Mouse (Mus musculus): ENCODE measurements around the gene Oat. TPM values are rescaled to one million over a fixed set of nuclear protein-coding genes. Genes with fewer than 3 reads are reported as not detected.

Oat gene
- total RNA-seq (2021) = 100 to 1,000 TPM; 153 to 156 TPM

DNA sequence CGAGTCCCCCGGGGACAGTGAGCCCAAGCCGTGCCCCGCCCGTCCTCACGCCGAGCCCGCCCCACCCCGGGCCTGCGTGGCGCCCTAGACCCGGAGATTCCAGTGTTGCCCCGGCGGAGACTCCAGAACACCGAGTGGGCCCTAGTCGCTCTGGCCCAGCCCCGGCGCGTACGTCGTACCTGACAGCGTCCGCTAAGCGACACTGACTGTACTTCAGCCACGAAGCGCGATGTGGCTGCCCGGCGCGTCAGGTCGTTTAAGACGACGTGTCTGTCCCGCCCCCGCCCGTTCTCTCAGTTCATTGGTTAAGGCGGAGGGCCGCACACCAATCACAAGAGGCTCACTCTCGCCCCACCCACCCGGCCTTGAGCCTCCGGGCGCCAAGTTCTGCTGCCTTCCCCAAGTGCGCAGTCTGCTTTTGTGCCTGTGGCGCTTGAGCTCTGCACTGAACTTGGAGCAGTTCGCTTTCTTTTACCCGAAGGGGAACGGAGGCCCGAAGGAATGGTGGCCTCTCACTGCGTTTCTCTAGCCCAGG, at the start of gene Oat:
Gene Oat (minus strand): TSS at position 283 of the 535 bp plus-strand sequence.
- peak; percentile 96 for DNase-seq

DNA sequence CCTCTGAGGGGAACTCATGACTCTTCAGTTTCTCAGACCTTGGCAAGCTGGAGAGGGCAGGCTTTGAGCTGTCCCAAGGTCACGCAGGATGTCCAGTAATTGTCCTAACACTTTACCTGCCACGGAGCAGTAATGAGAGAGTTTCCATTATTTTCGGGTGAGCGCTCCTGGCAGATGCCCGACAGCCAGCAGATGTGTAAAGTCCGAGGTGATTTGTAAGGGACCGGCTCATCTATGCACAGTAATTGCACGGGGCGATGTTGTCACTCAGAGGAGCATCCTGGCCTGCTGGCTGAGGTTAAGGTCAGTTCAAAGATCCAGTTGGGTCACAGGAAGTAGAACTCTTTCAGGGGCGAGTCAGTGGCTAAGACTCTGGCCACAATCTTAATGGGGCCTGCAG, 48.0 kb upstream of the Oat start:
- no peak for DNase-seq

DNA sequence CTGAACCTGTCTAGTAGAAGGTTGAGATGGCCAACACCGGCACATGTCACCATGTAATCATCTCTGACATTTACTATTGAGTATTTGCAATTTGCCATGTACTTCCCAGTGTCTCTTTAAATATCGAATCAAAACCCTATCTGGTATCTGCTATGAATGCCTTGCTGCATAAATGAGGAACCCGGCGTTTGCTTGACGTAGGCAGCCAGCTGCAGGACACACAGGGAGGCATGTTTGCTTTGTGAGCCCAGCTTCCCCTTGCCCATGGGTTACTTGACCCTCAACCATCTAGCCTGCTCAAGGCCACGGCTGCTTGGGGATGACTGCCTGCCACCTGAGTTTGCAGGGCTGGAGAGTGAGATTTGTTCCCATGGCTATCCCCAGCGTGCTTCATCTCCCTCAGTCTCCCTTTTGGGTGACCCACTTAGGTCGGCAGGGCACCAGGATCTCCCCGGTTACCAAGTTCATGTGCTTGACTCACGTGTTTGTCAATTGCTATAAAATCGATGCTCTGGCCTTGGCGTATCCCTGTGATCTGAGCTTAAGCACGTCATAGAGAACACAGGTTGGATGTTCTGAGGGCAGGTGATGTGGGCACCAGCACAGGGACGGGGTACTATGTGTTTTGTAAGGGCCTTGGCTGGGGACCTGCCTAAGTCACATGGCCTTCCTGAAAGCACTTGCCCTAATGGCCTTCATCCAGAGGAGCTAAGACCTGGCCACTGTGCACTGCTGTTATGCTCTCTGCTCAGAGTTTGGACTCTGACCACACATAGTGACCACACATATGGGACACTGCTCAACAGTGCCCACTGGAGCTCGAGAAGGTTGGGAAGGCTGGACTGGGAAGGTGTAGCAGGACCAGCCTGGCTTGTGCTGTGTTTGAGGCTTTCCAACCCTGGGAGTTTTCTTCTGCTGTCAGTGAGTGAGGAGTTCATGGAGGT, 44.0 kb upstream of the Oat start:
- DNase-seq = no peak

GRCm38 (mm10) chr7:132619549-132619948, 43.4 kb upstream of the Oat start:
- DNase-seq = no peak

- no peak for DNase-seq
Measured at GRCm38 (mm10) chr7:132617021-132617564, 40.9 kb upstream of the Oat start.

DNA sequence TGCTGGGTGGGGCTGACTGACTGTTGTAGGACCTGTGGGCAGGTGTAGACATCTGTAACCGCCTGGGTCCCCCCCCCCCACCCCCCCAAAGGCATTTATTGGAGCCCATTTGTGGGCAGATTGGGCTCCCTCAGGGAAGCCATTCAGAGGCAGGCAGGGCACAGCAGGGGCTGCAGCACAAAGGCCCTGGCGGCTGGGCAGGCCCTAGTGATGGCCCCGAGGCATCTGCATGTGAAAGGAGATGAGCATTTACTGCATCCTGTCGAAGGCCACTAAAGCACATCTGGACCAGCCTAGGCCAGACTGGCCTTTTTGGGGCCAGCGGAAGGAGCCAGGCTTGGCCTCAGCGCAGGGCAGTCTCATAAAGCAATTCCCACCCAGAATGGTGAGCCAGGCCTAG, 40.2 kb upstream of the Oat start:
- no peak for DNase-seq

GRCm38 (mm10) chr7:132615346-132615745, 39.1 kb upstream of the Oat start:
- no peak for DNase-seq

- no peak for DNase-seq
Measured at GRCm38 (mm10) chr7:132611530-132611929, 35.3 kb upstream of the Oat start.

DNA sequence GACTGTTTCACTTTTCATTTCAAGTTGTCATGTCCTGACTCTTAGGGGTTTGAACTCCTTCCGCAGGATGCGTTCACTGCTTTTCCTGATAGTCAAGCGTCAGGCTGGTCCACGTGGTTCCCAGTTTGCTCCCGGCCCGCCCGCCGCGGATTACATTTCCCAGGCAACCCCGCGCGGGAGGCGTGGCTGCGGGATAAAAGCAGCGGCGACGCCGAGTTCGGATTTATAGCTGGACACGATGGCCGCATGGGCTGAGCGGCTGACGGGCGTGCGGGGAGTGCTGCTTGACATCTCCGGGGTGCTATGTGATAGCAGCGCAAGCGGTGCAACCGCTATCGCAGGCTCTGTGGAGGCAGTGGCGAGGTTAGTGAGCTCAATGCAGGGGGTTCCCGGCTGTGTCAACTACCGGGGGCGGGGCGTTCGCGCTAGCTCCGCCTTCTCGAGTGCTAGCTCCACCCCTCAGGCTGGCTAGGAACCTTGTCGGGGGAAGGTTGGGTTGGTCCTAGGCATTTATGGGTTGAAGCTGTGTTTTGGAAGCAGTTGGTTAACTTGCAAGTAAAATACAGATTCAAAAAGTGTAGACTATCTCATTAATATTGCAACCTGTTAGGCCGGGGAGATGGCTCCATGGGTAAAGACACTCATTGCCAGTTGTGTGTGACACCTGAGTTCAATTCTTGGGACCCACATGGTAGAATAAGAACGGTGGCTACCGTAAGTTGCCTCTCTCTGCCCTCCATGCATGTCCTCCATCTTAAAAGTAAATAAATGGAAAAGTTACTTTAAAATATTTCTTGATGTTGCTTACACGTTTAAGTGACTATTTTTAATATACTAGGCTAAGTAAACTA, 34.5 kb upstream of the Oat start, which contains the start of gene Lhpp:
Gene Lhpp (plus strand): TSS at position 171 of the 851 bp plus-strand sequence.
- peak; percentile 85 for DNase-seq

GRCm38 (mm10) chr7:132608316-132609020, 32.3 kb upstream of the Oat start:
- DNase-seq = no peak

- no peak for DNase-seq
Measured at GRCm38 (mm10) chr7:132605689-132606088, 29.5 kb upstream of the Oat start.

DNA sequence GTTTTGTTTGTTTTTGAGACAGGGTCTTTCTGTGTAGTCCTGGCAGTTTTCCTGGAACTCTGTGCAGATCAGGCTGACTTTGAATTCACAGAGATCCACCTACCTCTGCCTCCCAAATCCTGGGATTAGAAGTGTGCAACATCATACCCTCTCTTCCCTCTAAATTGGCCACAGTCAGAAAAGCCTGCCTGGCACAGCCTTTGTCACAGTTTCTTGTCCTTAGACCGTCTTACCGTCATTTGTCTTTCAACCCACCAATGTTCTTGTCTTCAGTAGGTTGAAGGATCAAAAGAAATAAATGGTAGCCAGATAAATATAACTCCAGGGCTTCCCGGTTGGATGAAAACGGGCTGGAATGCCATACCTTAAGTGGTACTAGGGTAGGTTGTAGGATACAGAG, 28.5 kb upstream of the Oat start:
- DNase-seq = no peak

DNA sequence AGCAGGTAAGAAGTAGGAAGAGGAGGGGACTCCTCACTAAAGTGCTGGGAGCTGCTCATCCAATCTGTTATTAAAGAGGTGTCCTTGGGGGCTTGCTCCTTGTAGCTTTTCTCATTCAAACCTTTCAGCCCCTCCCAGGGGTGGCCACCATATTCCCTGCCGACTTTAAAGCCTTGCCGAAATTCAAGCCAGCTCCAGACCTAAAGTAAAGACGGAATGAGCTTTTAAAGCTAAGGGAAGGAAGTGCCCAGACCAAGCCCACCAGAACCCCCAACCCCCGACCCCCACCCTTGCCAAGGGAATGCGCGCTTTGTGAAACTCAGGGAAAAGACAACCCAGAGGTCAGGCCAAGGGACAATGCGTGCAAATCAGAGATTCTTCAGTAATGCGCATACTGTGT, 24.7 kb upstream of the Oat start:
- no peak for DNase-seq

DNA sequence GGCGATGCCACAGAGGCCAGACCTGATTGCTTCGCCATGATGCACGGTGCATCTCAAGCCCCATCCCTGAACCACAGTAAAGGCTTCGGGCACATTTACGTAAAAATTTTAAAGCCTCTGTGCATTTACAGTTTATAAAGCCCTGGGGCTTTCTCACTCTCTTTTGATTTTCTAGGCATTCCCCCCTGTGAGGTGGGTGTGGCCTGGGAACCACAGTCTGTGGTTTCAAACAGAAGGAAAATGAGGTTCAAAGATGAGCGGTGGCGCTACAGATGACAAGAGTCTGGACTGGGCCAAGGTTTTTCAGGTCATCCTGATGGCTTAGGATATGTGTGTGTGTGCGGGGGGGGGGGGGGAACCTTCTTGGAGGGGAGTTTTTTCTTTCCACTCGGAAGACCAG, 23.8 kb upstream of the Oat start:
- DNase-seq = no peak

- no peak for DNase-seq
Measured at GRCm38 (mm10) chr7:132599071-132599975, 23.1 kb upstream of the Oat start, which contains the start of gene Nkx1-2. Gene Nkx1-2, minus strand, starts transcription at chr7:132599637.

GRCm38 (mm10) chr7:132597251-132598041, 21.2 kb upstream of the Oat start:
- DNase-seq = peak; percentile 28

GRCm38 (mm10) chr7:132596557-132597250, 20.5 kb upstream of the Oat start:
- no peak for DNase-seq

DNA sequence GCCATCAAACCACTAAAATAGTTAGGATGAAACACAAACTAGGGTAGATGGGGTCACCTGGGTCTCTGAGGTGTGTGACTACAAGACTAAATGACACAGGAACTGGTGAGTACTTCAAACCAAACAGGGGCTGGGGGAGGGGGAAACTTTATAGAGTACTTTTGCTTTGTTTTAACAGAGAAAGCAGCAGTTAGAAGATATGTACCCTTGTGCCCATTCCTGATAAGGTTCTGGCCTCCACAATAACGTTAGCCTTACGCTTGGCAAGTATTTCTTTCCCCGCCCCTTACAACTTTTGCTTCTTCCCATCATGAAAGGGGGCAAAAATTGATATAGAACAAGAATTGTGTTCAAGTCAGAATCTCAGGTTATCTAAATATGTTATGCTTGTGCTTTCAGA, 19.6 kb upstream of the Oat start:
- DNase-seq = no peak

DNA sequence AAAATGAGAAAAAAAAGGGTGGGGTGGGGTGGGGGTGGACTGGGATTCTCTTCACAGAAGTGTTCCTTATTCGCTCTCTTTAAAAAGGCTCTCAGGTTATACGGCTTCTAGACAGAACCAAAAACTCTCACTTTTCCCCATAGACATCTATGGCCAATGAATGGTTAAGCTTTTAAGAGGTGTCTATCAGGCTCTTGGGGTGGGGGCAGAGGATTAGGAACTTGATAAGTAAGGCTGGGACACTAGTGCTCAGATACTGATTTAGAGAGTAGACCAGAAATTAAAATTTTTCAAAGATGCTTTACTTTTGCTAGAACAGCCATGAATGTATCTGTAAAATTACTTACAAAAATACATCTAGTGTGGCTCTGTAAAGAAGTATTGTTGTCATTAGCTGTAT, 18.1 kb upstream of the Oat start:
- no peak for DNase-seq
